Mouse (Mus musculus) cerebellum, adult 18-20 months (tissue): ENCODE measurements around the gene Gpat2.
A peak's percentile ranks its signal among the peaks of the same experiment; 100 is the strongest.

Source experiments
- DNase-seq, 2 experiments: peaks; one replicate each; pipeline ENCODE4 v3.0.0; 2021

The Gpat2 gene

GRCm38 (mm10) chr2:127444055-127444789 is 19.2 kb downstream of the Gpat2 start, which contains the start of gene Fahd2a:
Gene Fahd2a, minus strand, starts transcription at chr2:127444565.
- peak; percentile 90 to 92 for DNase-seq

GRCm38 (mm10) chr2:127446847-127447246 is 21.8 kb downstream of the Gpat2 start:
- no peak for DNase-seq

GRCm38 (mm10) chr2:127449691-127450090 is 24.7 kb downstream of the Gpat2 start:
- DNase-seq: no peak

- DNase-seq: no peak
These were observed 26.7 kb downstream of the Gpat2 start for GRCm38 (mm10) chr2:127451748-127452147.

- DNase-seq: no peak
These were observed 28.1 kb downstream of the Gpat2 start for GRCm38 (mm10) chr2:127453141-127453540.

- peak; percentile 71 to 78 for DNase-seq
These were observed 28.8 kb downstream of the Gpat2 start for GRCm38 (mm10) chr2:127453764-127454163.

GRCm38 (mm10) chr2:127459341-127459740 is 34.3 kb downstream of the Gpat2 start:
- peak; percentile 45 to 47 for DNase-seq

GRCm38 (mm10) chr2:127461351-127461750 is 36.4 kb downstream of the Gpat2 start:
- DNase-seq: no peak

- DNase-seq: peak; percentile 75 to 78
These were observed 37.3 kb downstream of the Gpat2 start for GRCm38 (mm10) chr2:127462314-127462713.

GRCm38 (mm10) chr2:127470183-127470582 is 45.2 kb downstream of the Gpat2 start:
- DNase-seq: no peak

GRCm38 (mm10) chr2:127470661-127471060 is 45.7 kb downstream of the Gpat2 start:
- no peak for DNase-seq

GRCm38 (mm10) chr2:127471281-127471680 is 46.3 kb downstream of the Gpat2 start:
- DNase-seq: no peak

GRCm38 (mm10) chr2:127472279-127472678 is 47.3 kb downstream of the Gpat2 start:
- DNase-seq: no peak

GRCm38 (mm10) chr2:127479210-127479609 is 54.2 kb downstream of the Gpat2 start:
- no peak for DNase-seq

- DNase-seq: peak in 1 of 2 experiments; percentile 40
These were observed 54.8 kb downstream of the Gpat2 start for GRCm38 (mm10) chr2:127479763-127480162.

- DNase-seq: no peak
These were observed 57.0 kb downstream of the Gpat2 start for GRCm38 (mm10) chr2:127481841-127482532.

- DNase-seq: peak; percentile 58 to 62
These were observed 57.5 kb downstream of the Gpat2 start for GRCm38 (mm10) chr2:127482533-127482911.

GRCm38 (mm10) chr2:127483001-127483400 is 58.0 kb downstream of the Gpat2 start:
- DNase-seq: peak; percentile 41 to 45

- no peak for DNase-seq
These were observed 59.6 kb downstream of the Gpat2 start for GRCm38 (mm10) chr2:127484476-127485170.
